Mouse (Mus musculus) heart, adult 2 months (tissue): Measurements from ENCODE around the gene Xndc1. TPM values are rescaled to one million over a fixed set of nuclear protein-coding genes. Genes with fewer than 3 reads are reported as not detected.

ENCODE experiments used
- DNase-seq, 2 experiments: peaks; one replicate each; pipeline ENCODE4 v3.0.0; 2021
- H3K27ac ChIP-seq: fragments of 200-600 bp; 2 replicates; pipeline ENCODE4 v1.8.1; 2022
- H3K27me3 ChIP-seq: fragments of 200-500 bp; 2 replicates; pipeline ENCODE4 v1.6.1; 2012; ENCODE audit warnings: mild to moderate bottlenecking, low read length, inconsistent platforms, mixed read lengths; ENCODE audit not compliant: control insufficient read depth, insufficient read depth
- H3K36me3 ChIP-seq: fragments of 200-500 bp; 2 replicates; pipeline ENCODE4 v1.6.1; 2012; ENCODE audit warnings: low read length, inconsistent platforms; ENCODE audit not compliant: control insufficient read depth, insufficient read depth
- H3K4me1 ChIP-seq: fragments of 200-500 bp; 2 replicates; pipeline ENCODE4 v1.6.1; 2011; ENCODE audit warnings: low read length; ENCODE audit not compliant: control insufficient read depth, insufficient read depth
- H3K4me3 ChIP-seq: fragments of 200-600 bp; 2 replicates; pipeline ENCODE4 v1.8.1; 2022
- H3K79me2 ChIP-seq: fragments of 200-500 bp; replicated peaks from 2 replicates; pipeline ENCODE4 v1.6.1; 2012; ENCODE audit warnings: mild to moderate bottlenecking, inconsistent platforms, low read length, moderate library complexity, mixed read lengths; ENCODE audit not compliant: control insufficient read depth, insufficient read depth
- H3K9ac ChIP-seq: fragments of 200-500 bp; 2 replicates; pipeline ENCODE4 v1.6.1; 2012; ENCODE audit warnings: low read depth, mild to moderate bottlenecking, control low read depth, inconsistent platforms, low read length, mixed read lengths
- CTCF ChIP-seq: fragments of 200-600 bp; IDR thresholded peaks from 2 replicates; pipeline ENCODE4 v1.8.1; 2022; ENCODE audit warnings: antibody characterized with exemption, mild to moderate bottlenecking, moderate library complexity
- EP300 ChIP-seq: fragments of 200-500 bp; IDR thresholded peaks from 2 replicates; pipeline ENCODE4 v1.6.1; 2011; ENCODE audit warnings: low read depth, low read length, control low read depth; ENCODE audit not compliant: insufficient read depth
- POLR2A ChIP-seq: fragments of 200-500 bp; IDR thresholded peaks from 2 replicates; pipeline ENCODE4 v1.6.1; 2011; ENCODE audit warnings: mild to moderate bottlenecking, low read depth, low read length, control low read depth; ENCODE audit not compliant: insufficient read depth
- WGBS: fragments of 180-500 bp; shearing (Covaris S2); methylation state at CpG from one replicate; pipeline ENCODE4 v1.1.7; 2018; 5-methylcytosine and 5-hydroxymethylcytosine counted together
- intact Hi-C: fragments of 180-260 bp; cut with DNase I; formaldehyde crosslinking; loops from one replicate; pipeline ENCODE4 v1.15.1; 2025
- long read RNA-seq: library from polyadenylated mRNA; stranded (forward); transcript quantifications from one replicate; pipeline ENCODE4 v2.0.0, GENCODE M21; 2021
- polyA plus RNA-seq: library from polyadenylated mRNA; depleted of rRNA; stranded (reverse); fragments of >200 nt; gene quantifications from 2 replicates; pipeline ENCODE4 v1.2.3, GENCODE M21; 2012; rRNA removed
- total RNA-seq, 2 experiments: library from RNA; stranded (reverse); gene quantifications; 2 replicates each; pipeline ENCODE4 v1.2.3; 2021

Xndc1 gene
- total RNA-seq (1 to 10 TPM; 5.7 to 6.5 TPM), polyA plus RNA-seq (11.2 and 18.6 TPM in 2 replicates)
- long read RNA-seq, result 0 reads

DNA sequence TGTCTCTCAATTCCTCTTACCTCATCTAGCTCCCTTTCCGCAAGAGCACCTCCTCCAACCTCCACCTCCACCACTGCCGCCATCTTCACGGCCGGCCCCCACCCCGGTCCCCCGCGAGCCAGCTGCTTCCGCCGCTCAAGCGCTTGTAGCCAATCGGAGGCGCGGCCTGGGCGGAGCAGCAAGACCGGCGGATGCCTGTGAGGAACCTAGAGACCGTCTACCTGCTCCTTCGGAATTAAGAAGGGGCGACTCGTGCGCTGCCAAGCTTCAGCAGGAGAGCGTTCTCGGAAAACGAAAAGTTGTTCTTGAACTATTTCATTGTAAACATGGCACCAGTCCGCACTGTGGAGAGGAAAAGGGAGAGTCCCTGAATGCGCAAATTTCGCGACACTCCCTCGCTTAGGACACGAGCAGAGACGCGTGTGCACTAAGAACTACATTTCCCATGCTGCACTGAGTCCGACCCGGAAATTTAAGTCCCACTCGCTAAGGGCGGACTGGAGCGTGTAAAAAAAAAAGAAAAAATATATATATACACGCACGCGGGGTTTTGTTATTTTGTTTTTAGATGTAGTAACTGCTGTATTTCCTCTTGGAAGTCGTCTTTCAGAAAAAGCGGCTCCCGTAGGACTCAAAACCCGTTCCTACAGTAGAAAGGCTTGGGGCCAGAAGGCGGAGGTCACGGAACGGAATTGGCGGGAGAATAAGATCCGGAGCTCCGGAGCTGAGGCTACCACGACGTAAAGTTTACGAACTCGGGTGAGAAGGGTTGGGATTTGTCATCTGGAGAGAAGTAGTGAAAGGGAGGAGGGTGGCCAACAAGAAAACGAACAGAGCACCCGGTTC is at the start of gene Xndc1, which contains the start of the genes Rnf121 and Xntrpc:
Xndc1 (plus strand) TSS at position 466 of the 846 bp plus-strand sequence.
Rnf121 (minus strand) TSS at position 424 of the 846 bp plus-strand sequence.
Xntrpc (plus strand) TSS at position 668 of the 846 bp plus-strand sequence.
- no peak for TF ChIP-seq CTCF
- peak; percentile 58 for TF ChIP-seq EP300
- peak; percentile 69; the same call in 1 of the 2 replicates for TF ChIP-seq POLR2A
- H3K79me2 ChIP-seq, result peaks cover 2% of the 10 kb centered on the region; the same call in 1 of the 2 replicates
- H3K27me3 ChIP-seq, result no peaks in the 10 kb centered on the region
- H3K4me3 ChIP-seq, result peak within 1 kb of the TSS; percentile 65
- peak within 1 kb of the TSS; percentile 85 for H3K27ac ChIP-seq
- DNase-seq, result peak; percentile 93 to 96
- peak within 1 kb of the TSS; percentile 80 for H3K9ac ChIP-seq
- under 1% methylated on average over 56 of the region's 56 CpGs for WGBS
- intact Hi-C loops, result loop anchor here (2.0 kb wide), 1 partner anchor 130 kb away; the partner anchor contains the start of gene Numa1
- peaks cover 4% of the 10 kb centered on the region for H3K4me1 ChIP-seq
- peaks cover 8% of the 10 kb centered on the region for H3K36me3 ChIP-seq

DNA sequence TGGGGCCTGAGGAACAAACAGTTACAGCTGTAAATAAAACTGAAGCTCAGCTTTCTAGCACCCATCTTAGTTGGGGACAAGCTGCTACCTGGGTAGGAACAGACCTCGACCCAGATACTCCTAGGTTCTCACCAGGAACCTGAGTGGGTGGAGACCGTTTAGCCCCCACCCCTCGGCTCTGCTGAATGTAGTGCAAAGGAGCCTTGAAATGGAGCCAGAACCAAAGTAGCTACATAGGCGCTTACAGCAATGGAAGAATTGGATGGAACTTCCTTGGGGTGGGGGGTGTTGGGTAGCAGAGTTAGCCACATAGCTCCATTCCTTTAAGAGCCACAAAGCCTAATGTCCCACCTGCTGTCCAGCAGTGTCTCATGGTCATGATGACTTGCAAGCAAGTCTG is 48.4 kb upstream of the Xndc1 start:
- Histone ChIP-seq H3K4me1 (peaks cover 13% of the 10 kb centered on the region), H3K4me3 (peak overlapping the region; percentile 61), H3K27me3 (no peaks in the 10 kb centered on the region), H3K79me2 (no peaks in the 10 kb centered on the region), H3K36me3 (peaks cover 14% of the 10 kb centered on the region), H3K27ac (peak overlapping the region; percentile 86), H3K9ac (peak overlapping the region; percentile 74)
- 36% methylated on average over 4 of the region's 4 CpGs for WGBS
- TF ChIP-seq CTCF (no peak), POLR2A (no peak), EP300 (no peak)
- intact Hi-C loops, result loop anchor here (2.0 to 5.0 kb wide), 2 partner anchors 18 to 85 kb away; partner anchors contain the start of genes Lrrc51 and Numa1
- no peak for DNase-seq

GRCm38 (mm10) chr7:102017452-102017851 is 47.9 kb upstream of the Xndc1 start:
- DNase-seq, result peak; percentile 41 to 45
- peaks cover 13% of the 10 kb centered on the region for H3K4me1 ChIP-seq
- WGBS, result 14% methylated on average over 5 of the region's 5 CpGs
- intact Hi-C loops, result loop anchor here (2.0 to 5.0 kb wide), 2 partner anchors 19 to 85 kb away; partner anchors contain the start of genes Lrrc51 and Numa1
- peak overlapping the region; percentile 86 for H3K27ac ChIP-seq
- no peaks in the 10 kb centered on the region for H3K27me3 ChIP-seq
- TF ChIP-seq CTCF (no peak), POLR2A (peak; percentile 66)
- H3K4me3 ChIP-seq, result peak overlapping the region; percentile 61
- H3K36me3 ChIP-seq, result peaks cover 14% of the 10 kb centered on the region
- H3K9ac ChIP-seq, result peak overlapping the region; percentile 74
- no peaks in the 10 kb centered on the region for H3K79me2 ChIP-seq

DNA sequence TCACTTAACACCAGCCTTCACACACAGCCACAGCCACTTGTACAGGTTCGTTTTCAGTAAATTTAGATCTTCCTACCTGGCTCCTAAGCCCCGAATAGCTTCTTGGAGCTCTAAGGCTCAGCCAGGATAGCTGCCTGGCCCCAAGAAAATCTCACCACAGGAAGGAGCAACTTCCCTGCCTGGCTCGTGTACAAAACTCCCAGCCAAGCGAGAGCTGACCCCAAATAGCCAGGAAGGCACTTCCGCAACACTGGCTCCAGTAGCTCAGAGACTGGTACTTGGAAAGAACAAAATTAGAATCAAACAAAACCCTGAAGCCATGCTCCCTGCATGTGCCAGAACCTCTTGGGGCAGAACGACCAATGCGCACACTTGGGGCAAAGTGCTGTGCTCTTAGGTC is 47.3 kb upstream of the Xndc1 start:
- H3K4me1 ChIP-seq, result peaks cover 13% of the 10 kb centered on the region
- H3K36me3 ChIP-seq, result peaks cover 11% of the 10 kb centered on the region
- peak; percentile 58 to 65 for DNase-seq
- intact Hi-C loops, result loop anchor here (5.0 kb wide), 1 partner anchor 86 kb away; the partner anchor contains the start of genes Lrrc51 and Numa1
- no peaks in the 10 kb centered on the region for H3K79me2 ChIP-seq
- peak overlapping the region; percentile 74 for H3K9ac ChIP-seq
- H3K27ac ChIP-seq, result peak overlapping the region; percentile 86
- WGBS, result 11% methylated on average over 7 of the region's 7 CpGs
- H3K27me3 ChIP-seq, result no peaks in the 10 kb centered on the region
- TF ChIP-seq CTCF (no peak), POLR2A (no peak), EP300 (no peak)
- H3K4me3 ChIP-seq, result peak overlapping the region; percentile 61

GRCm38 (mm10) chr7:102018590-102018989 is 46.7 kb upstream of the Xndc1 start, which contains the start of gene Il18bp:
Gene Il18bp (minus strand): TSS chr7:102018690.
- DNase-seq, result no peak
- 78% methylated on average over 3 of the region's 3 CpGs for WGBS
- no peak for TF ChIP-seq EP300
- intact Hi-C loops, result loop anchor here (5.0 kb wide), 1 partner anchor 86 kb away; the partner anchor contains the start of genes Lrrc51 and Numa1
- Histone ChIP-seq H3K79me2 (no peaks in the 10 kb centered on the region), H3K27me3 (no peaks in the 10 kb centered on the region), H3K4me3 (peak within 1 kb of the TSS; percentile 61), H3K36me3 (peaks cover 11% of the 10 kb centered on the region), H3K4me1 (peaks cover 13% of the 10 kb centered on the region), H3K27ac (peak within 1 kb of the TSS; percentile 86), H3K9ac (peak within 1 kb of the TSS; percentile 74)
